Comparison of ENCODE assay signal across 29 mouse cellular contexts in the genomic region with DNA sequence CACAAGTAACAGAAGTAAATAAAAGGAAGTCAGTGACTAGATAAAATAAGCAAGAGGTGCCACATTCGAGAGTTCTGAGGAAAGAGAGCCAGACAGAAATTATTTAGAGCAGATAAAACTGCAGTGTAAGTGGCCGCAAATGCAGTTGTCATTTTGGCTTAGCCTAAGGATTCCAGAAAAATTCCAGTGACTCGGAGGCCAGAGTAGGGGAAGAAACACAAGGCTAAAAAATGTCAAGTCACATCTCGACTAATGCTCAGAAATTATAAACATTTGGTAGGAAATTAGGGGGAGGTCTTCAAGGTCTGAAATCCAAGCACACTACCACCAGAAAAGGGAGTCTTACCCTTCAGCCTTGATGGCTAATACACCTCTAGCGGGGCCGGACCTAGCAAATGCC. TPM values are rescaled to one million over a fixed set of nuclear protein-coding genes. Genes with fewer than 3 reads are reported as not detected.
DNase-seq lines count a peak whose midpoint lies in the region; ATAC-seq and TF ChIP-seq lines count a peak whose summit lies in the region.
"Had no signal": no experiment of that assay in that cellular context is flagged by ENCODE, and none has a peak within 500 bp of the region (broad histone marks: within the 10 kb centered on the region; RNA-seq: fewer than 3 reads in every experiment).

No protein-coding gene starts in this region.

- H3K9me3 ChIP-seq in heart, embryonic 10.5 days, result no peaks in the 10 kb centered on the region
- no peaks in the 10 kb centered on the region for H3K9me3 ChIP-seq in lung, embryonic 14.5 days (ENCODE audit: low read depth, low read length)
- no peaks in the 10 kb centered on the region for H3K9me3 ChIP-seq in embryonic facial prominence, embryonic 14.5 days (ENCODE audit: control insufficient read depth, low read length)
- H3K9me3 ChIP-seq: forebrain, embryonic 13.5 days; hindbrain, embryonic 12.5 days; intestine, embryonic 15.5 days; liver, embryonic 12.5 days had no signal

- 0 out of 2 replicates have a peak, but pooled peaks have one; percentile 42 for ATAC-seq in lung, embryonic 14.5 days (ENCODE audit: insufficient read depth)
- ATAC-seq in embryonic facial prominence, embryonic 14.5 days (ENCODE audit: low read depth), result no peak
- ATAC-seq: activated CD4-positive, CD25-positive, alpha-beta regulatory T cell, adult 4 months; forebrain, embryonic 13.5 days; hindbrain, postnatal 0 days; intestine, embryonic 15.5 days; liver, embryonic 12.5 days had no signal

- no peak overlapping the region for H3K9ac ChIP-seq in lung, embryonic 14.5 days
- no peak overlapping the region for H3K9ac ChIP-seq in embryonic facial prominence, embryonic 14.5 days (ENCODE audit: low read depth, low read length)
- H3K9ac ChIP-seq: forebrain, embryonic 13.5 days; hindbrain, embryonic 12.5 days; intestine, embryonic 15.5 days; liver, embryonic 12.5 days had no signal

- peak overlapping the region; percentile 67; the same call in 1 of the 2 replicates for H3K27ac ChIP-seq in heart, embryonic 10.5 days
- 0 out of 2 replicates have a peak overlapping the region, but pooled peaks have one; percentile 20 for H3K27ac ChIP-seq in lung, embryonic 14.5 days (ENCODE audit: low read depth)
- no peak overlapping the region for H3K27ac ChIP-seq in embryonic facial prominence, embryonic 14.5 days (replicated peaks; ENCODE audit: low read depth, low read length)
- H3K27ac ChIP-seq: forebrain, embryonic 13.5 days; hindbrain, embryonic 12.5 days; hindbrain, postnatal 0 days; intestine, embryonic 15.5 days; layer of hippocampus, adult 2 months; left cerebral cortex, adult 2 months; liver, embryonic 12.5 days; macrophage had no signal

- no peak for TF ChIP-seq CTCF in lung, embryonic 14.5 days (IDR thresholded peaks at IDR 0.05; ENCODE audit: low read depth)
- TF ChIP-seq CTCF in lung, adult 2 months (IDR thresholded peaks at IDR 0.05; ENCODE audit: insufficient read depth, low read length), result no peak

- H3K4me3 ChIP-seq in heart, embryonic 10.5 days, result no peak overlapping the region
- H3K4me3 ChIP-seq in lung, embryonic 14.5 days (ENCODE audit: low read depth, low read length), result no peak overlapping the region
- no peak overlapping the region for H3K4me3 ChIP-seq in lung, adult 2 months (replicated peaks; ENCODE audit: extremely low read depth, low read depth, low read length)
- H3K4me3 ChIP-seq in embryonic facial prominence, embryonic 14.5 days (ENCODE audit: low read depth, low read length), result no peak overlapping the region
- H3K4me3 ChIP-seq: forebrain, embryonic 13.5 days; hindbrain, embryonic 12.5 days; intestine, embryonic 15.5 days; layer of hippocampus, adult 2 months; left cerebral cortex, adult 2 months; liver, embryonic 12.5 days had no signal

- DNase-seq in heart, embryonic 10.5 days (ENCODE audit: low spot score), result peak; percentile 31
- no peak for DNase-seq in heart, postnatal 36 days
- DNase-seq in lung, embryonic 14.5 days, result peak; percentile 82
- no peak for DNase-seq in lung, adult 2 months
- DNase-seq in embryonic facial prominence, embryonic 14.5 days (ENCODE audit: low spot score), result peak; percentile 59
- DNase-seq in left cerebral cortex, adult 8-10 months (ENCODE audit: low spot score in 2 of 2), result no peak
- DNase-seq in right cerebral cortex, adult 2 months (ENCODE audit: low spot score in 2 of 2), result no peak
- DNase-seq: adrenal gland, adult 2 months; adrenal gland, postnatal 36 days; B cell, adult 2 months; cerebellum, adult 18-20 months; cerebellum, postnatal 10 days; gastrocnemius, postnatal 14 days; kidney, adult 2 months; kidney, postnatal 36 days; left cerebral cortex, postnatal 4 days; lung, adult 18-20 months; midbrain, embryonic 14.5 days; right cerebral cortex, postnatal 14 days; thymus, postnatal 4 days had no signal

- no peaks in the 10 kb centered on the region for H3K27me3 ChIP-seq in heart, embryonic 10.5 days (ENCODE audit: insufficient read depth, poor library complexity, severe bottlenecking)
- no peaks in the 10 kb centered on the region for H3K27me3 ChIP-seq in lung, embryonic 14.5 days (ENCODE audit: insufficient read depth, low read length)
- H3K27me3 ChIP-seq in embryonic facial prominence, embryonic 14.5 days (replicated peaks; ENCODE audit: control insufficient read depth, insufficient read depth, low read length), result no peaks in the 10 kb centered on the region
- H3K27me3 ChIP-seq: forebrain, embryonic 13.5 days; hindbrain, embryonic 12.5 days; intestine, embryonic 15.5 days; liver, embryonic 12.5 days had no signal

- 48% methylated on average over 6 of the region's 6 CpGs for WGBS in heart, embryonic 10.5 days
- 27% methylated on average over 6 of the region's 6 CpGs for WGBS in lung, embryonic 14.5 days
- WGBS in lung, adult 2 months, result 50% methylated on average over 6 of the region's 6 CpGs
- WGBS in embryonic facial prominence, embryonic 14.5 days, result 36% methylated on average over 6 of the region's 6 CpGs

- H3K4me1 ChIP-seq in heart, embryonic 10.5 days, result peaks cover 62% of the 10 kb centered on the region
- H3K4me1 ChIP-seq in lung, embryonic 14.5 days (ENCODE audit: insufficient read depth), result peaks cover 4% of the 10 kb centered on the region; the same call in 1 of the 2 replicates
- peaks cover 12% of the 10 kb centered on the region for H3K4me1 ChIP-seq in lung, adult 2 months (ENCODE audit: control insufficient read depth, insufficient read depth, low read length)
- peaks cover 19% of the 10 kb centered on the region for H3K4me1 ChIP-seq in embryonic facial prominence, embryonic 14.5 days (ENCODE audit: control insufficient read depth, insufficient read depth, low read length)
- H3K4me1 ChIP-seq: forebrain, embryonic 13.5 days; liver, embryonic 12.5 days had no signal

- H3K4me2 ChIP-seq in lung, embryonic 14.5 days, result peak overlapping the region; percentile 18; the same call in 1 of the 2 replicates
- no peak overlapping the region for H3K4me2 ChIP-seq in embryonic facial prominence, embryonic 14.5 days (ENCODE audit: low read depth, low read length)
- H3K4me2 ChIP-seq: forebrain, embryonic 13.5 days; hindbrain, embryonic 12.5 days; intestine, embryonic 15.5 days; liver, embryonic 12.5 days had no signal

- intact Hi-C loops in heart, postnatal 36 days (cut with DNase I), result no loop called here

- no peak for TF ChIP-seq POLR2A in lung, adult 2 months (IDR thresholded peaks at IDR 0.05; ENCODE audit: borderline replicate concordance, extremely low read depth, low read depth, low read length)

- H3K36me3 ChIP-seq in heart, embryonic 10.5 days, result no peaks in the 10 kb centered on the region
- H3K36me3 ChIP-seq in lung, embryonic 14.5 days (ENCODE audit: insufficient read depth), result no peaks in the 10 kb centered on the region
- H3K36me3 ChIP-seq in embryonic facial prominence, embryonic 14.5 days (ENCODE audit: control insufficient read depth, insufficient read depth, low read length), result no peaks in the 10 kb centered on the region
- H3K36me3 ChIP-seq: hindbrain, embryonic 12.5 days; intestine, embryonic 15.5 days; liver, embryonic 12.5 days had no signal

RNA-seq across cellular contexts. Expression of a gene that starts 10.0 kb away (rescaled TPM):
- polyA plus RNA-seq in heart, embryonic 10.5 days (2016; fragmentation: Nextera tagmentation; extraction: Ambion mirVana), result 11.4 and 17.5 TPM in 2 replicates
- total RNA-seq in heart, postnatal 36 days (2021), result 10 to 100 TPM; 65.4 to 90.1 TPM
- polyA plus RNA-seq in lung, embryonic 14.5 days (2014; fragmentation: Nextera tagmentation; extraction: Ambion mirVana), result 9.7 and 10.6 TPM in 2 replicates
- polyA plus RNA-seq in lung, adult 2 months (2012; rRNA removed), result 9.4 and 21.5 TPM in 2 replicates
- 11.6 and 12.1 TPM in 2 replicates for polyA plus RNA-seq in embryonic facial prominence, embryonic 14.5 days (2014; fragmentation: Nextera tagmentation; extraction: Ambion mirVana)
- 1 to 10 TPM; 6.6 to 8.7 (median 8.2) TPM for total RNA-seq in left cerebral cortex, adult 8-10 months (2022)

RNA-seq across cellular contexts. Expression of a gene that starts 48.4 kb away (rescaled TPM):
- 22.6 and 24.0 TPM in 2 replicates for polyA plus RNA-seq in heart, embryonic 10.5 days (2016; fragmentation: Nextera tagmentation; extraction: Ambion mirVana)
- total RNA-seq in heart, postnatal 36 days (2021), result 1 to 10 TPM; 5.5 to 5.8 TPM
- polyA plus RNA-seq in lung, embryonic 14.5 days (2014; fragmentation: Nextera tagmentation; extraction: Ambion mirVana), result 36.2 TPM in 2 replicates
- polyA plus RNA-seq in lung, adult 2 months (2012; rRNA removed), result 2.2 and 4.0 TPM in 2 replicates
- polyA plus RNA-seq in embryonic facial prominence, embryonic 14.5 days (2014; fragmentation: Nextera tagmentation; extraction: Ambion mirVana), result 30.3 and 31.6 TPM in 2 replicates
- total RNA-seq in left cerebral cortex, adult 8-10 months (2022), result 10 to 100 TPM; 26.6 to 31.1 (median 28.9) TPM

Comparison
In these comparisons a context has a peak if more than half of its experiments do, and no peak if none do; other contexts are left out.
1. DNase-seq: peak in heart, embryonic 10.5 days (single experiment), lung, embryonic 14.5 days (single experiment) and embryonic facial prominence, embryonic 14.5 days (single experiment); none in heart, postnatal 36 days (0 of 2), lung, adult 2 months (single experiment), left cerebral cortex, adult 8-10 months (0 of 2) and right cerebral cortex, adult 2 months (0 of 2).